ENCODE assay signal across 8 mouse cellular contexts in the genomic region with DNA sequence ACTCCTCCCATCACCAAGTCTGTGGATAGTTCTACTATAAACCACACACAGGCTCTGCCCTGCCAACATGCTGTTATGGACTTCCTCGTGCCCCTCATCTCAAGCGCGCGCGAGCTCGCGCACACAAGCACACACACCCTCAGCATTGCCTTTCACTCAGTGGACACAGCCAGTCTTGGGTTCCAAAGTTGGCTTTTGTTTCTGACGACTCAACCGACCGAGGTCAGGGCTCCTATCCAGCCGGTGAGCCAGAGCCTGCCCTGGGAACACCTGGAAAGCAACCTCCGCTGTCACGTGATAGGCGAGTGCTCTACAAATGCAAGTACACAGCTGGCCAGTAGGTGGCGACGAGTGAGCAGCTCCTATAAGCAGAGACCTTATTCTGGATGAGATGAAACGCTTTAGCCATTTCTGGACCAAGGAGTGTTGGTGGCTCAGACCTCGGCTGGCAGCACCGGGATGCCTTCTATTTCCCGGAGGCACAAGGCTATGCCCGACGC. TPM values are rescaled to one million over a fixed set of nuclear protein-coding genes. Genes with fewer than 3 reads are reported as not detected.
DNase-seq lines count a peak whose midpoint lies in the region; ATAC-seq lines count a peak whose summit lies in the region.

No protein-coding gene starts in this region.

- WGBS in hindbrain, embryonic 16.5 days = 22% methylated on average over 22 of the region's 22 CpGs

- peak overlapping the region; percentile 41 for H3K4me3 ChIP-seq in hindbrain, embryonic 16.5 days (ENCODE audit: low read length)

- H3K4me1 ChIP-seq in hindbrain, embryonic 16.5 days (ENCODE audit: control insufficient read depth, insufficient read depth, low read depth, low read length) = peaks cover 3% of the 10 kb centered on the region; the same call in 1 of the 2 replicates

- H3K36me3 ChIP-seq in hindbrain, embryonic 16.5 days (ENCODE audit: control insufficient read depth, insufficient read depth, low read length) = peaks cover 4% of the 10 kb centered on the region

- H3K27ac ChIP-seq in hindbrain, embryonic 16.5 days (ENCODE audit: low read depth, low read length) = no peak overlapping the region

- H3K9ac ChIP-seq in hindbrain, embryonic 16.5 days (ENCODE audit: low read depth, low read length) = peak overlapping the region; percentile 56

- peak overlapping the region; percentile 66 for H3K4me2 ChIP-seq in hindbrain, embryonic 16.5 days (ENCODE audit: low read length)

- DNase-seq in T-cell, adult 2 months (ENCODE audit: low spot score) = peak; percentile 56
- peak; percentile 86 to 89 for DNase-seq in cerebellum, postnatal 36 days
- peak; percentile 85 for DNase-seq in gastrocnemius, adult 18-20 months (ENCODE audit: low spot score)
- DNase-seq in left cerebral cortex, adult 11 months (ENCODE audit: low spot score) = peak; percentile 75
- DNase-seq in lung, postnatal 36 days = peak; percentile 93
- peak; percentile 57 for DNase-seq in retina, postnatal 7 days (ENCODE audit: low read depth, low spot score)
- DNase-seq in urinary bladder, adult 18-20 months (ENCODE audit: low spot score in 2 of 2) = peak; percentile 62 to 69

- H3K9me3 ChIP-seq in hindbrain, embryonic 16.5 days (ENCODE audit: control insufficient read depth, low read length) = no peaks in the 10 kb centered on the region

- no peaks in the 10 kb centered on the region; the same call in 1 of the 2 replicates for H3K27me3 ChIP-seq in hindbrain, embryonic 16.5 days (replicated peaks; ENCODE audit: control insufficient read depth, insufficient read depth, low read length)

- peak; percentile 68 for ATAC-seq in hindbrain, embryonic 16.5 days

RNA-seq across cellular contexts. Expression of a gene that starts 14.3 kb away (rescaled TPM):
- total RNA-seq in gastrocnemius, adult 18-20 months (2021) = 1 to 10 TPM; 2.6 to 3.1 TPM
- polyA plus RNA-seq in hindbrain, embryonic 16.5 days (2015; fragmentation: Nextera tagmentation; extraction: Ambion mirVana) = 8.8 TPM in 2 replicates

RNA-seq across cellular contexts. Expression of a gene that starts 31.5 kb away (rescaled TPM):
- not detected for total RNA-seq in gastrocnemius, adult 18-20 months (2021)
- polyA plus RNA-seq in hindbrain, embryonic 16.5 days (2015; fragmentation: Nextera tagmentation; extraction: Ambion mirVana) = not detected in 2 replicates

RNA-seq across cellular contexts. Expression of a gene that starts 38.4 kb away (rescaled TPM):
- not detected for total RNA-seq in gastrocnemius, adult 18-20 months (2021)
- 0.13 and 0.26 TPM in 2 replicates for polyA plus RNA-seq in hindbrain, embryonic 16.5 days (2015; fragmentation: Nextera tagmentation; extraction: Ambion mirVana)
